Mouse (Mus musculus) neural tube, embryonic 15.5 days (tissue): ENCODE data around the gene Rnaseh1. TPM values are rescaled to one million over a fixed set of nuclear protein-coding genes. Genes with fewer than 3 reads are reported as not detected.

Source experiments
- microRNA-seq: library from miRNA; unstranded; fragments of <30 nt; microRNA quantifications from one replicate; pipeline ENCODE4, GENCODE M21; 2017
- polyA plus RNA-seq: library from polyadenylated mRNA; unstranded; fragments of >200 nt; fragmentation: Nextera tagmentation; extraction: Ambion mirVana; gene quantifications from 2 replicates; pipeline ENCODE4 v1.2.1, GENCODE M21; 2015

Rnaseh1 gene
- polyA plus RNA-seq, 1 experiment from 2014 or later: 21.0 TPM

Small RNAs within 50 kb of the gene (microRNA-seq; reads per million reads assigned to microRNA genes)
- not detected for gene Mir6937

Other genes starting within 250 kb of the Rnaseh1 start
- gene Dcdc2c, start 97.2 kb upstream of the Rnaseh1 start, polyA plus RNA-seq: 0.10 TPM in 1 of 2 replicates, not detected in the other
- gene Allc, start 67.1 kb upstream of the Rnaseh1 start, polyA plus RNA-seq: 0.14 TPM in 1 of 2 replicates, not detected in the other
- 1.1 and 1.4 TPM in 2 replicates for gene Colec11, start 26.2 kb upstream of the Rnaseh1 start, polyA plus RNA-seq
- gene Rps7, start 13.6 kb upstream of the Rnaseh1 start, polyA plus RNA-seq: 417 and 491 TPM in 2 replicates
- gene Adi1, start 25.6 kb downstream of the Rnaseh1 start, polyA plus RNA-seq: 27.0 and 42.0 TPM in 2 replicates
- 39.7 and 41.8 TPM in 2 replicates for gene Trappc12, start 100.9 kb downstream of the Rnaseh1 start, polyA plus RNA-seq
- gene Eipr1, start 102.2 kb downstream of the Rnaseh1 start, polyA plus RNA-seq: 59.8 and 70.8 TPM in 2 replicates